Mouse (Mus musculus) brain, embryonic 14.5 days (tissue): ENCODE data around the gene Gm45618.
"Not testable (repeated sequence)": the region's sequence is repeated elsewhere in the genome, so short reads cannot be mapped to it uniquely, and the experiment has no call there.

Experiments
- CTCF ChIP-seq: fragments of 200-500 bp; IDR thresholded peaks from 2 replicates; pipeline ENCODE4 v1.5.1; 2012; ENCODE audit warnings: inconsistent platforms, mild to moderate bottlenecking, moderate library complexity, borderline replicate concordance; ENCODE audit not compliant: insufficient read depth, insufficient read length; ENCODE audit errors: extremely low read depth
- POLR2A ChIP-seq: fragments of 200-500 bp; IDR thresholded peaks from 2 replicates; pipeline ENCODE4 v1.6.1; 2012; ENCODE audit warnings: mild to moderate bottlenecking, inconsistent platforms, borderline replicate concordance; ENCODE audit not compliant: poor library complexity, insufficient read depth, insufficient read length, severe bottlenecking; ENCODE audit errors: extremely low read depth

- TF ChIP-seq CTCF, POLR2A: not testable (repeated sequence)
Measured at GRCm38 (mm10) chr7:142120629-142121028, at the start of gene Gm45618.
